Mouse (Mus musculus) midbrain, embryonic 13.5 days (tissue): ENCODE results near the gene Acbd7. TPM values are rescaled to one million over a fixed set of nuclear protein-coding genes. Genes with fewer than 3 reads are reported as not detected.

ENCODE experiments used
- ATAC-seq: fragments of 200-750 bp; cut with Nextera tagmentation; 2 replicates; pipeline ENCODE4 v1.8.0; 2017; ENCODE audit warnings: mild to moderate bottlenecking, moderate TSS enrichment, moderate library complexity
- H3K27ac ChIP-seq: fragments of 300-500 bp; sonication (generic); 2 replicates; pipeline ENCODE4 v1.5.1; 2015; ENCODE audit warnings: inconsistent platforms, mild to moderate bottlenecking, moderate library complexity
- H3K27me3 ChIP-seq: fragments of 300-500 bp; sonication (generic); 2 replicates; pipeline ENCODE4 v1.6.1; 2015; ENCODE audit warnings: mild to moderate bottlenecking, inconsistent platforms
- H3K36me3 ChIP-seq: fragments of 300-500 bp; sonication (generic); 2 replicates; pipeline ENCODE4 v1.6.1; 2015; ENCODE audit warnings: mild to moderate bottlenecking, inconsistent platforms
- H3K4me1 ChIP-seq: fragments of 300-500 bp; sonication (generic); replicated peaks from 2 replicates; pipeline ENCODE4 v1.6.1; 2015; ENCODE audit warnings: inconsistent platforms
- H3K4me2 ChIP-seq: fragments of 300-500 bp; sonication (generic); replicated peaks from 2 replicates; pipeline ENCODE4 v1.6.1; 2015; ENCODE audit warnings: moderate library complexity, mild to moderate bottlenecking, inconsistent platforms
- H3K4me3 ChIP-seq: fragments of 300-500 bp; sonication (generic); replicated peaks from 2 replicates; pipeline ENCODE4 v1.5.1; 2015; ENCODE audit warnings: mild to moderate bottlenecking, inconsistent platforms
- H3K9ac ChIP-seq: fragments of 300-500 bp; sonication (generic); replicated peaks from 2 replicates; pipeline ENCODE4 v1.6.1; 2015; ENCODE audit warnings: mild to moderate bottlenecking, inconsistent platforms
- H3K9me3 ChIP-seq: fragments of 300-500 bp; sonication (generic); 2 replicates; pipeline ENCODE4 v1.6.1; 2016; ENCODE audit warnings: mild to moderate bottlenecking, inconsistent platforms
- WGBS: fragments of 180-500 bp; shearing (Covaris S2); methylation state at CpG from one replicate; pipeline ENCODE4 v1.1.7; 2015; 5-methylcytosine and 5-hydroxymethylcytosine counted together
- polyA plus RNA-seq: library from polyadenylated mRNA; unstranded; fragments of >200 nt; fragmentation: Nextera tagmentation; extraction: Ambion mirVana; gene quantifications from 2 replicates; pipeline ENCODE4 v1.2.1, GENCODE M21; 2015

The Acbd7 gene
- 1.2 and 1.3 TPM in 2 replicates for polyA plus RNA-seq

DNA sequence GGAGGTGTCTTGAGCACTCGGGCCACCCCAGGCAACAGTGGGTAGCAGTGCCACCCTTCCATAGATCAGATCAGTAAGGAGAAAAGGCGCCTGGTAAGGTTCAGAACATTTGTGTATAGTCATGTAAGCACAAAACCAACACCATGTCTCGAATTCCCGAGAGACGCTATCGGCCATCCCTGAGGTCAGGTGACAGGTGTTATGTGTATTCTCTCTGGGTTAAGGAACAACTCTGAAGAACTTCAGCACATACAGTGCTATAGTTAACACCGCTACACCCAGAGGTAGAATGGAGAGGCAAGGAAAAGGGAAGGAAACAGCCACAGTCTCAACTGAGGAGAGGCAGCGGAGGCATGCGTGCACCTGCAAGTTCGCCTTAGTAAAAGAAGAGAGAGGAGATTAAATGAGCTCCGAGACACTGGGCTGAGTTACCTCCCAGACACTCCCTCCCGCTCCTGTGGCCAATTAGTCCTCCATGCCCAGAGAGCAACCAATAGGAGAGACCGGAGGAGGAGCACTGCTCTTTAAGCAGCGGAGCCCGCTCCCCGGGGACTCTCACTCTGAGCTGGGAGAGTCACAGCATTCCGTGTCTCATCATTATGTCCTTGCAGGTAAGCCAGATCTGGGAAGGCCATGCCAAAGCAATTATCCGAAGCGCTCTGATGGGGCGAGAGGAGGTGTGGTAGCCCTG, at the start of gene Acbd7:
TSS of gene Acbd7 (plus strand) at position 558 of the 691 bp plus-strand sequence.
- H3K27ac ChIP-seq = no peak within 1 kb of the TSS
- peak; percentile 18 for ATAC-seq
- WGBS = 7% methylated on average over 20 of the region's 20 CpGs
- peaks cover 25% of the 10 kb centered on the region for H3K4me1 ChIP-seq
- peaks cover 14% of the 10 kb centered on the region for H3K27me3 ChIP-seq
- peak within 1 kb of the TSS; percentile 57 for H3K4me2 ChIP-seq
- H3K9me3 ChIP-seq = no peaks in the 10 kb centered on the region
- H3K9ac ChIP-seq = peak within 1 kb of the TSS; percentile 55
- no peaks in the 10 kb centered on the region for H3K36me3 ChIP-seq
- H3K4me3 ChIP-seq = peak within 1 kb of the TSS; percentile 31

DNA sequence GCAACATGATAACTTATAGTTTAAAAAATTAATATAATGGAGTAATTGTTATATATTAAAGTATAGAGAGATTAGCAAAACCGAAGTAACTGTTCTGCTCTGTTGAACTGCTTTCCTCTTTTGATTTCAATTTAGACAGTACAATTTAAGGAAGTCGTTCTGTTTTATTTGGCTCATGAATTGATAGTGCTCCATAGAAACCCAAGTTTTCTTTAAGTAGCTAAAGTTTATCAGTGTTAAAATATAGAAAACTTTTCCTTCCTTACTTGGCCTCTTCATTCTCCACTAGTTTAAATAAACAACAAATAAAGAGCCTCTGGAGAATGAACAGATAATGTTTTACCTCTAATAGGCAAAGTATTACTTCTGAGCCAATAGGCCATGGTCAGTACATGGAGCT, 49.7 kb upstream of the Acbd7 start:
- Histone ChIP-seq H3K27me3 (no peaks in the 10 kb centered on the region), H3K36me3 (no peaks in the 10 kb centered on the region), H3K4me2 (no peak overlapping the region), H3K4me1 (peaks cover 17% of the 10 kb centered on the region), H3K27ac (no peak overlapping the region), H3K9ac (no peak overlapping the region), H3K4me3 (no peak overlapping the region), H3K9me3 (no peaks in the 10 kb centered on the region)
- no peak for ATAC-seq
- WGBS = 92% methylated on average over 2 of the region's 2 CpGs

DNA sequence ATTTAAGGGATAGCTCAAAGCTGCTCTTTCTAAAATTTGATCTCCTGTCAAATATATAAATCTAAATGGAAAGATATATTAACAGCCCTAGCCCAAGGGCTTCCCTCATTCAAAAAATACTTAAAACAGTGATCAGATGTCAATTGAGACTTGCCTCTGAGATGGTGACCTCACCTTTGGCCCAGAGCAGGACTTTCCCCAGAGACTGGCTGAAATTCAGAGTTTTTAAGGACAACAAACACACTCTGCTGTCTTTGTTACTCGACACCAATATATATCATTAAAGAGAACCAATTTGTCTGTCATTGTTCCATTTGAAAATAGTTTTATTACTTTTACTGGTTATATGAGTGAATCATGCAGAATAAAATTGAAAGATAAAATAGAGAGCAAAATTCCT, 46.4 kb upstream of the Acbd7 start:
- H3K4me2 ChIP-seq = no peak overlapping the region
- H3K9me3 ChIP-seq = no peaks in the 10 kb centered on the region
- no peak overlapping the region for H3K27ac ChIP-seq
- no peak for ATAC-seq
- peaks cover 12% of the 10 kb centered on the region for H3K4me1 ChIP-seq
- no peak overlapping the region for H3K4me3 ChIP-seq
- H3K36me3 ChIP-seq = no peaks in the 10 kb centered on the region
- no peaks in the 10 kb centered on the region for H3K27me3 ChIP-seq
- WGBS = 96% methylated on average over 1 of the region's 1 CpGs
- H3K9ac ChIP-seq = no peak overlapping the region

DNA sequence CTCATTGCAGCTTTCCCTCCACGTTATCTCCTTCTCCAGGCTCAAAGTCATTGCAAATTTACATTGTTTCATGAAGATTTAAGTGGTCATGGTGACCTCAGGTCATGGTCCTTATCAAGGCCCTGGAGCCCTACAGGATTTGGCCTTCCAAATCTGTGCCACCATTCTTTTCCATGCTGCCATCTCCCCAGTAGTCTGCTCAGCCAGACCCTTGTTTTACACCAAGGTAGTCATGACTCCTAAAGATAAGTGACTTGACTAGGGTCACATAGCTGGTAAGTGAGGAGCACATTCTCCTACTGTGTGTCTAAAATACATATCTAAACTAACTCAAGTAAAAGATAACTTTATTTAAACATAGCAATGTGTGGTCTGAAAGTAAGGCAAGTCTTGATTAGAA, 43.8 kb upstream of the Acbd7 start:
- H3K36me3 ChIP-seq = no peaks in the 10 kb centered on the region
- no peak overlapping the region for H3K9ac ChIP-seq
- no peak overlapping the region for H3K4me3 ChIP-seq
- no peak for ATAC-seq
- no peaks in the 10 kb centered on the region for H3K27me3 ChIP-seq
- H3K9me3 ChIP-seq = no peaks in the 10 kb centered on the region
- no peaks in the 10 kb centered on the region for H3K4me1 ChIP-seq
- H3K4me2 ChIP-seq = no peak overlapping the region
- WGBS = 91% methylated on average over 1 of the region's 1 CpGs
- H3K27ac ChIP-seq = no peak overlapping the region

- no peak overlapping the region for H3K4me2 ChIP-seq
- no peak for ATAC-seq
Measured at GRCm38 (mm10) chr2:3295826-3296225, 40.1 kb upstream of the Acbd7 start.

DNA sequence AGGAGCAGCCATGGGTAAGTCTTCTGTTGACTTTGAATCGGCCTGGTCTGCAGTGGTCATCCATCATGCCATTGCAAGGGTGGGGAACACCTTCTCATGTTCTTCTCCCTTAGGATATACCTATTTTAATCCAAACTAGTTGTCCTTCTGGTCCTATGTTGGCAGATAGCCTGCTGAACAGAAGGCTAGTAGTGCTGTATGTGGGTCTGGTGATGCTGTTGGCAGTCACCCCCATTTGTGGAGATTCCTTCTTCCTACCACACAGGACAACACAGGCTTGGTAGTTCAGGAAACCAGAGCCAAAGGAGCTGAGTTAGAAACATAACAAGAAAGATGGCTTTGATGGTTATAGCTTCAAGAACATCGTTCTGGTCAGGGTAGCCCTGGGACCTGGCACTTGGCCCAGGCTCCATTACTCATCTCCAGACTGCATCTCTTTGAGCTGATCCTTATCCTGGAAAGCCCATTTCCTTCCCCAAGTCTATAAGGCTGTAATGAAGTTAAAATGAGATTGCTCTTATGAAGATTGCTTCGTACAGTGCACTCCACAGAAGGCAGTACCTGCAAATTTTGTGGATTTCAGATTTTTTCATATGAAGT, 30.4 kb upstream of the Acbd7 start:
- ATAC-seq = no peak
- no peaks in the 10 kb centered on the region for H3K4me1 ChIP-seq
- H3K4me2 ChIP-seq = no peak overlapping the region
- H3K4me3 ChIP-seq = no peak overlapping the region
- 98% methylated on average over 3 of the region's 3 CpGs for WGBS
- H3K27me3 ChIP-seq = no peaks in the 10 kb centered on the region
- no peaks in the 10 kb centered on the region for H3K9me3 ChIP-seq
- peaks cover 26% of the 10 kb centered on the region for H3K36me3 ChIP-seq
- no peak overlapping the region for H3K9ac ChIP-seq
- no peak overlapping the region for H3K27ac ChIP-seq

More at GRCm38 (mm10) chr2:3295826-3296225, 40.1 kb upstream of the Acbd7 start:
- no peak overlapping the region for H3K9ac ChIP-seq
- H3K27ac ChIP-seq = no peak overlapping the region
- no peaks in the 10 kb centered on the region for H3K9me3 ChIP-seq
- H3K4me3 ChIP-seq = no peak overlapping the region
- no peaks in the 10 kb centered on the region for H3K4me1 ChIP-seq
- 91% methylated on average over 7 of the region's 7 CpGs for WGBS
- no peaks in the 10 kb centered on the region for H3K36me3 ChIP-seq
- H3K27me3 ChIP-seq = no peaks in the 10 kb centered on the region

DNA sequence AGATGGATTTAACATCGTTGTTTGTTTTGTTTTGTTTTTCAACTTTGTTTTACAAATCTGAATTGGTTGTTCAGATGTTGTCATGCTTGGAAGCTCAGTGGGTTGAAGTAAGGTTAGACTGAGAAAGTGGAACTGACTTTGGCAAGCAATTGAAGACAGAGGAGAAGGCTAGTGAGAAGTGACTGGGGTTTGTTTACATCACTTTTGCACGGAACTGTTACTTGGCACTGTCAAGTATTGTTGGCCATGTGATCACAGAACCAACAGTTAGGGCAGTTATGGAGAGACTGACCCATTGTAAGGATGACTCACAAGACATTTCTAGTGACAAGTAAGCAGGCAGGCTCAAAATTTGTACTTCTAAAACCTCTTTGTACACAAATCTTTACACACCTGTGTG, 12.8 kb upstream of the Acbd7 start:
- Histone ChIP-seq H3K9ac (no peak overlapping the region), H3K9me3 (no peaks in the 10 kb centered on the region), H3K4me1 (no peaks in the 10 kb centered on the region), H3K27me3 (no peaks in the 10 kb centered on the region), H3K4me2 (no peak overlapping the region), H3K4me3 (no peak overlapping the region), H3K27ac (no peak overlapping the region), H3K36me3 (peaks cover 56% of the 10 kb centered on the region)
- 98% methylated on average over 2 of the region's 2 CpGs for WGBS
- no peak for ATAC-seq

DNA sequence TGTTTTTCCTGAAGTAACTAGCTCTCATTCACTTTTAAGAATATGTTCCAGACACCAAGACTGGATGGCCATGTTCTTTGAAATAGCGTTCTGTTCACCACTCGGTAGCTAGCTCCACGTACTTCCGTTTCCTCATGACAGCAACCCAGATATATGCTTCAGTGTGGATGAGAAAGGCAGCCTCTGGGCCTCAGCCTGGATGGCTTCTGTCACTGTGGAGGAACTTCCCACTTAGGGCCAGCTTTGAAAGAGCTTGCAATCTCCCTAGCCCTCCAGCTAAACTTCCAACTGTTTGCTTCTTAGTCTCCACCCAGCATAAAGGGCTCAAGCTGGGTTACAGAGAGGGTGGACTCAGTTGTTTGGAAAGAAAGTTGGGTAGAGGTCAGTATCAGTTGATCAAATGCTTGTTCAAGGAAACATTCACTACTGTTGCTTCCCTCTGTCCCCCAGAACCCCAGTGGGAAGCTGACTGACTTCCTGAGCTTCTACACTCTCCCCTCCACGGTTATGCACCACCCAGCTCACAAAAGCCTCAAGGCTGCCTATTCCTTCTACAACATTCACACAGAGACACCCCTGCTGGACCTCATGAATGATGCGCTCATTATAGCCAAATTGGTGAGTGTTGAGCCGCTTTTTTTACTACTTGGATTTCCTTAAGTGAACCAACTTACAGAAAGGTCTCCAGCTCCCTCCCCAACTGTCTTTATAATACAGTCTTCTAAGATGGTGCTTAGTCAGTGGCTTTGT, 11.4 kb upstream of the Acbd7 start:
- WGBS = 92% methylated on average over 7 of the region's 7 CpGs
- Histone ChIP-seq H3K36me3 (peaks cover 58% of the 10 kb centered on the region), H3K9ac (no peak overlapping the region), H3K9me3 (no peaks in the 10 kb centered on the region), H3K4me2 (no peak overlapping the region), H3K27ac (no peak overlapping the region), H3K27me3 (no peaks in the 10 kb centered on the region), H3K4me3 (no peak overlapping the region), H3K4me1 (no peaks in the 10 kb centered on the region)
- no peak for ATAC-seq

GRCm38 (mm10) chr2:3326547-3326946, 9.4 kb upstream of the Acbd7 start:
- no peak overlapping the region for H3K27ac ChIP-seq
- WGBS = 90% methylated on average over 1 of the region's 1 CpGs
- no peak for ATAC-seq
- H3K4me3 ChIP-seq = no peak overlapping the region
- H3K9ac ChIP-seq = no peak overlapping the region
- peaks cover 58% of the 10 kb centered on the region for H3K36me3 ChIP-seq
- H3K9me3 ChIP-seq = no peaks in the 10 kb centered on the region
- peaks cover 10% of the 10 kb centered on the region for H3K4me1 ChIP-seq
- H3K27me3 ChIP-seq = no peaks in the 10 kb centered on the region
- no peak overlapping the region for H3K4me2 ChIP-seq

GRCm38 (mm10) chr2:3327351-3327750, 8.6 kb upstream of the Acbd7 start:
- Histone ChIP-seq H3K9me3 (no peaks in the 10 kb centered on the region), H3K4me1 (peaks cover 14% of the 10 kb centered on the region), H3K4me2 (no peak overlapping the region), H3K27ac (no peak overlapping the region), H3K36me3 (peaks cover 53% of the 10 kb centered on the region), H3K9ac (no peak overlapping the region), H3K4me3 (no peak overlapping the region), H3K27me3 (no peaks in the 10 kb centered on the region)
- WGBS = 32% methylated on average over 1 of the region's 1 CpGs
- no peak for ATAC-seq

DNA sequence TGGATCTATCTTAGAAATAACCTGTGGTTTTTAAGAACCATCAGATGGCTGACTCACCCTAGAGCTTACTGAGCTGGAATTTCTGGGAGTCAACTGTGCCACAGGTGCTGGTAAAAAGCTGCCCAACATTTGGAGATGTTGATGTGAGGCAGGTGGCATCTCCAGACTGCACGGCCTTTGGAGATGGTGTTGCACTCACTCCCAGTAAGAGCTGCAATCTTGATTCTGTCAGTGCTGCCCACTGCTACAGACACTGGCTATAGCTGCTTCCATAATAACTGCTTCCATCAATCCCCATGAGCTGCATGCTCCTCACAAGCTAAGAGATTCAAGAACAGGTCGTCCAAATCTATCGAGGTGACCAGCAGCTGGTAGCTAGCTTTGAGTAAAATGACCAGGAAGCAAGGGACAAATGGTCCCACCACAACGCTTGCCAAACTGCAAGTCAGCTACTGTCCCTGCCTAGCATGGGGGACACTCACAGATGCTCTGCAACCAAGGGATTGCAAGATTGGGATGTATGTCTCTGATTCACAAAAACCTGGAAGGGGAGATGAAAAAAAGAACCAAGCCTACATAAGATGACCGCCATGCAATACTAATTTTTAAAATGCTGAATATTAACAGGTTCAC, 4.8 kb upstream of the Acbd7 start:
- 86% methylated on average over 5 of the region's 5 CpGs for WGBS
- H3K27ac ChIP-seq = no peak overlapping the region
- H3K4me2 ChIP-seq = peak overlapping the region; percentile 67
- no peak for ATAC-seq
- peaks cover 3% of the 10 kb centered on the region; the same call in 1 of the 2 replicates for H3K27me3 ChIP-seq
- H3K4me3 ChIP-seq = peak overlapping the region; percentile 63
- H3K9me3 ChIP-seq = no peaks in the 10 kb centered on the region
- peaks cover 24% of the 10 kb centered on the region for H3K4me1 ChIP-seq
- peaks cover 20% of the 10 kb centered on the region for H3K36me3 ChIP-seq
- H3K9ac ChIP-seq = peak overlapping the region; percentile 74

- WGBS = 3% methylated on average over 21 of the region's 21 CpGs
- H3K27ac ChIP-seq = peak overlapping the region; percentile 70
- peak overlapping the region; percentile 63 for H3K4me3 ChIP-seq
- H3K4me2 ChIP-seq = peak overlapping the region; percentile 67
- H3K4me1 ChIP-seq = peaks cover 26% of the 10 kb centered on the region
- H3K9me3 ChIP-seq = no peaks in the 10 kb centered on the region
- peaks cover 16% of the 10 kb centered on the region for H3K36me3 ChIP-seq
- ATAC-seq = no peak
- H3K27me3 ChIP-seq = peaks cover 5% of the 10 kb centered on the region; the same call in 1 of the 2 replicates
- peak overlapping the region; percentile 74 for H3K9ac ChIP-seq
Measured at GRCm38 (mm10) chr2:3332056-3332455, 3.9 kb upstream of the Acbd7 start.
